Mouse (Mus musculus): ENCODE results near the gene Tex46. TPM values are rescaled to one million over a fixed set of nuclear protein-coding genes. Genes with fewer than 3 reads are reported as not detected.

Tex46 gene
- total and polyA plus RNA-seq, 2 experiments from 2014 or later = not detected

DNA sequence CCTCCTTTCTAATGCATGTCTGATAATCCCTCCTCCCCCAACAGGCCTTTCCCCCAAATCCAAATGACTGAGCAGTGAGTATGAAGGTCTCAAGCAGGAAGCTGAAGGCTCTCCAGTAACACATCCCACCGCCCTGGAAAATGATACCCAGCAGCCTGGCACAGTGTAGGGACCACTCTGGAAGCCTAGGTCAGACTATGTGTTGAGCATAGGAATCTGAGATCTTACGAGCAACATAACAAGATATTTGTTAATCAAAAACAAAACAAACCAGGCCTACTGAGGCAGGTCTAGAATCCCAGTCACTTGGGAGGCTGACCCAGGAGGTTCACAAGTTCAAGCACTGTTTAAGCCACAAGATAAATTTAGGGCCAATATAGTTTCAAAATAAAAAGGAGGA lies 9.7 kb upstream of the Tex46 start:
- H3K36me3 ChIP-seq (ENCODE audit: insufficient read depth, low read length) = no peaks in the 10 kb centered on the region
- no peak overlapping the region for H3K27ac ChIP-seq (ENCODE audit: low read depth, low read length)
- H3K4me1 ChIP-seq (ENCODE audit: insufficient read depth, low read length) = peaks cover 4% of the 10 kb centered on the region; the same call in 1 of the 2 replicates
- no peak for TF ChIP-seq CTCF (IDR thresholded peaks at IDR 0.05)
- no peak for DNase-seq (ENCODE audit: low spot score)
- no peak for ATAC-seq (ENCODE audit: low FRiP score)
- peak overlapping the region; percentile 63 for H3K4me2 ChIP-seq (ENCODE audit: low read depth, low read length, poor library complexity, severe bottlenecking)
- no peaks in the 10 kb centered on the region for H3K9me3 ChIP-seq (ENCODE audit: low read length)
- H3K9ac ChIP-seq (replicated peaks; ENCODE audit: low read length, poor library complexity, severe bottlenecking) = no peak overlapping the region
- 86% methylated on average over 2 of the region's 2 CpGs for WGBS
- no peaks in the 10 kb centered on the region for H3K27me3 ChIP-seq (ENCODE audit: insufficient read depth, low read length)
- peak overlapping the region; percentile 98 for H3K4me3 ChIP-seq (ENCODE audit: low read depth, low read length)

DNA sequence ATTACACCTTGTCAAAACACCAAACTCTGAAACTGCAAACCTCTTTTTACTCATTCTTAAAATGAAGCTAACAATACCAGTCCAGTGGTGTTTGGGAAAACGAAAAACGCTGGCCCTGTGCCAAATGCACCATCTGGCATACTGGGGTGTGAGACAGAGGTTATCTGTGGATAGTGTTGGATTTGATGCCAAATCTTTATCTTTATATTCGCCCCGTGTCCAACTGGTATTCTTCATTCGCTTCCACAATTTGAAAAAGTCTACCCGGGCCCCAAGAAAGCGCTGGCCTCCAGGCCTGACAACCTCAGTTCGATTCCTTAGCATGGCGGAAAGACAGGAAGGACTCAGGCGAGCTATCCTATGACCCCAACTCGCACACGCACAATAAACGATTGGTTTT lies 8.8 kb upstream of the Tex46 start:
- peaks cover 4% of the 10 kb centered on the region; the same call in 1 of the 2 replicates for H3K4me1 ChIP-seq (ENCODE audit: insufficient read depth, low read length)
- peak overlapping the region; percentile 63 for H3K4me2 ChIP-seq (ENCODE audit: low read depth, low read length, poor library complexity, severe bottlenecking)
- H3K4me3 ChIP-seq (ENCODE audit: low read depth, low read length) = peak overlapping the region; percentile 98
- under 1% methylated on average over 13 of the region's 13 CpGs for WGBS
- H3K27me3 ChIP-seq (ENCODE audit: insufficient read depth, low read length) = no peaks in the 10 kb centered on the region
- H3K36me3 ChIP-seq (ENCODE audit: insufficient read depth, low read length) = no peaks in the 10 kb centered on the region
- H3K9me3 ChIP-seq (ENCODE audit: low read length) = no peaks in the 10 kb centered on the region
- TF ChIP-seq CTCF (IDR thresholded peaks at IDR 0.05) = no peak
- H3K9ac ChIP-seq (replicated peaks; ENCODE audit: low read length, poor library complexity, severe bottlenecking) = peak overlapping the region; percentile 99
- H3K27ac ChIP-seq (ENCODE audit: low read depth, low read length) = peak overlapping the region; percentile 95
- peak; percentile 65 for DNase-seq (ENCODE audit: low spot score)
- no peak for ATAC-seq (ENCODE audit: low FRiP score)

DNA sequence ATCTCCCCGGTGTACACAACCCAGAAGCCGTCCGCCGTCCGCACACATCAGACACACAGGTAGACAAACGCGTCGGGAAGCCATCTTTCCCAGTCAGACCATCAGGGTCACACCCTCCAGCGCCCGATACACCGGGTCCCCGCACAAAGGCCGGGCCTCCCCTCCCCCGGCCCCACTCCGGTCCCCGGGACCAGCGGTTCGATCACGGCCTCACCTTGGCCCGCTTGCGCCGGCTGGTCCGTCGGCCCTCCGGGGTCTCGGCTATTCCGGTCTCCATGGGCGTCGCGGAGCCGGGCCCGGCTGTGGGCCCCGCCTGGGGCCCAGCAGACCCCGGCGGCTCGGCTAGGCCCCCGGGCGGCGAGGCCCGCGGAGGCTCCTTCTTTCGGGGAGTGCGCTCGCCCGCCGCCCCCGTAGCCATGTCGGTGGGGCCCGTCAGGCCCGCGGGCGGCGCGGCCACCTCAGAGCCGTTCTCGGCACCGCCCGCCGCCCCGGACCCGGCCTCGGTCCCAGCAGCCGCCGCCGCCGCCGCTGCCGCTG lies 8.2 kb upstream of the Tex46 start:
- Histone ChIP-seq H3K27ac (ENCODE audit: low read depth, low read length) (peak overlapping the region; percentile 95), H3K4me2 (ENCODE audit: low read depth, low read length, poor library complexity, severe bottlenecking) (peak overlapping the region; percentile 63), H3K4me1 (ENCODE audit: insufficient read depth, low read length) (peaks cover 4% of the 10 kb centered on the region; the same call in 1 of the 2 replicates), H3K4me3 (ENCODE audit: low read depth, low read length) (peak overlapping the region; percentile 98), H3K9ac (replicated peaks; ENCODE audit: low read length, poor library complexity, severe bottlenecking) (peak overlapping the region; percentile 99), H3K36me3 (ENCODE audit: insufficient read depth, low read length) (no peaks in the 10 kb centered on the region), H3K9me3 (ENCODE audit: low read length) (no peaks in the 10 kb centered on the region), H3K27me3 (ENCODE audit: insufficient read depth, low read length) (no peaks in the 10 kb centered on the region)
- peak; percentile 59 for ATAC-seq (ENCODE audit: low FRiP score)
- peak; percentile 29 for DNase-seq (ENCODE audit: low spot score)
- TF ChIP-seq CTCF (IDR thresholded peaks at IDR 0.05) = no peak
- under 1% methylated on average over 55 of the region's 68 CpGs for WGBS

DNA sequence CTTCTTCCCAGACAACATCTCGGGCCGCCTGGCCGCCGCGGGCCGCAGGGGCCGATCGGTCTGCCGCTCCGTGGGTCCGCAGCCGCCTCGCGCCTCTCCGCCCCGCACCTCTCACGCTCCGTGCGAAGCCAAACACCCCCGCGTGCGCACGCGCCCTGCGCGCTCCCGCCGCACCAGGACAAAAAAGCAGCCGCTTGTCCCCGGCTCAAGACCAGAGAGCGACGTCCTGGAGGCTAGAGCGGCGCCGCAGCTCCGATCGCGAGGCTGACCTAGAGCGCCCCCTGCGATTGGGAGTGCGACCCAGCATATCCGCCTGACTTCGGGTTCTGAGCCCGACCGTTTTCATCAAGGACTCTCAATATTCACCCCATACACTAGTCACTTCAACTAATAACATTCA lies 7.7 kb upstream of the Tex46 start, which contains the start of gene Kdm1a:
TSS of gene Kdm1a (minus strand) at position 156 of the 400 bp plus-strand sequence.
- no peaks in the 10 kb centered on the region for H3K36me3 ChIP-seq (ENCODE audit: insufficient read depth, low read length)
- peak; percentile 93 for ATAC-seq (ENCODE audit: low FRiP score)
- peak within 1 kb of the TSS; percentile 98 for H3K4me3 ChIP-seq (ENCODE audit: low read depth, low read length)
- H3K4me1 ChIP-seq (ENCODE audit: insufficient read depth, low read length) = peaks cover 4% of the 10 kb centered on the region; the same call in 1 of the 2 replicates
- H3K4me2 ChIP-seq (ENCODE audit: low read depth, low read length, poor library complexity, severe bottlenecking) = peak within 1 kb of the TSS; percentile 63
- peak within 1 kb of the TSS; percentile 99 for H3K9ac ChIP-seq (replicated peaks; ENCODE audit: low read length, poor library complexity, severe bottlenecking)
- no peaks in the 10 kb centered on the region for H3K9me3 ChIP-seq (ENCODE audit: low read length)
- H3K27me3 ChIP-seq (ENCODE audit: insufficient read depth, low read length) = no peaks in the 10 kb centered on the region
- peak; percentile 96 for DNase-seq (ENCODE audit: low spot score)
- WGBS = 0% methylated on average over 33 of the region's 45 CpGs
- peak within 1 kb of the TSS; percentile 95 for H3K27ac ChIP-seq (ENCODE audit: low read depth, low read length)
- TF ChIP-seq CTCF (IDR thresholded peaks at IDR 0.05) = peak; percentile 96

DNA sequence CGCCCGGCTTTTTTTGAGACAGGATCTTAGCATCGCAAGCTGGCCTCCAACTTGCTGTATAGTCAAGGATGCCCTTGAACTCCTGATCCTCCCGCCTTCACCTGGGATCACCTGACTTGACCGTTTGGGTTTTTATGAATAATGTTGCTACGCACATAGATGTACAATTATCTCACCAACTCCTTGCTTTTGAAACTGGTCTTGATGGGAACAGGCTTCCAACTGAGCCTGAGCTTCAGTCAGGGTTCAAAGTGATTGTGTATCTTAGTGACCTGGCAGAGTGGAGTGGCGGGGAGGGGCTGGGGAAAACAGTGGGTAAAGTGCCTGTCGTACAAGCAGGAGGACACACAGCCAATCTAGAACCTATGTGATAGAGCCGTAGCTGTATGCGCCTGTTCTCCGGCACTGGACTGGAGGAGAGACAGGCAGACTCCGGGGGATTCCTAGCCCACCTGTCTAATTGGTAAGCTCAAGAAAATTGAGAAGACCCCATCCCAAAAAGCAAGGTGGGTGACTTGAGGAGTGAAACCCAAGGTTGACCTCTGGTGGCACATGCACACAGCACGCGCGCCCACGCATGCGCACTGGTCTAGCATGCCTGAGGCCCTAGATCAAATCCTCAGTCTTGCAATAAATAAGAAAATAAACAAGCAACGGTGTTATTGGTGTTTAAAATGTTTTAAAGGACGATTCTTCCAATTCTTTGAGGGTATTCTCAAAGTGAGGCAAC lies 4.3 kb upstream of the Tex46 start:
- Histone ChIP-seq H3K4me3 (ENCODE audit: low read depth, low read length) (no peak overlapping the region), H3K4me1 (ENCODE audit: insufficient read depth, low read length) (no peaks in the 10 kb centered on the region), H3K27me3 (ENCODE audit: insufficient read depth, low read length) (no peaks in the 10 kb centered on the region), H3K9ac (replicated peaks; ENCODE audit: low read length, poor library complexity, severe bottlenecking) (no peak overlapping the region), H3K9me3 (ENCODE audit: low read length) (no peaks in the 10 kb centered on the region), H3K27ac (ENCODE audit: low read depth, low read length) (no peak overlapping the region), H3K36me3 (ENCODE audit: insufficient read depth, low read length) (no peaks in the 10 kb centered on the region), H3K4me2 (ENCODE audit: low read depth, low read length, poor library complexity, severe bottlenecking) (no peak overlapping the region)
- TF ChIP-seq CTCF (IDR thresholded peaks at IDR 0.05) = no peak
- no peak for DNase-seq (ENCODE audit: low spot score)
- no peak for ATAC-seq (ENCODE audit: low FRiP score)
- WGBS = 95% methylated on average over 19 of the region's 19 CpGs

DNA sequence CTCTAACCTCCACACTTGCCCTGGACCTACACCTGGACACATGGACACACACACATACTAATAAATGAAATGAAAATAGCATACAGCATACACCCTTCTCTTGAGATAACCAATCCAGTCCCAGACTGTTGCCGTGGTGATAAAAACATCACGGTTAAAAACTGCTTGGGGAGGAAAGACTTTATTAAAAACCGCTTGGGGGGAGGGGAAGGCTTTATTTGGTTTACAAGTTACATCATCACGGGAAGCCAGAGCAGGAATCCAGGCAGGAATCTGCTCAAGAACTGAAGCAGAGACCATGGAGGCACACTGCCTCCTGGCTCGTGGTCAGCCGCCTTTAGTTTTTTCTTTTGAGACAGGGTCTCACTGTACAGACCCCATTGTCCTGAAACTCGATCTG lies 3.4 kb downstream of the Tex46 start:
- Histone ChIP-seq H3K4me2 (ENCODE audit: low read depth, low read length, poor library complexity, severe bottlenecking) (no peak overlapping the region), H3K4me1 (ENCODE audit: insufficient read depth, low read length) (no peaks in the 10 kb centered on the region), H3K36me3 (ENCODE audit: insufficient read depth, low read length) (no peaks in the 10 kb centered on the region), H3K27me3 (ENCODE audit: insufficient read depth, low read length) (no peaks in the 10 kb centered on the region), H3K9me3 (ENCODE audit: low read length) (no peaks in the 10 kb centered on the region), H3K4me3 (ENCODE audit: low read depth, low read length) (no peak overlapping the region), H3K9ac (replicated peaks; ENCODE audit: low read length, poor library complexity, severe bottlenecking) (no peak overlapping the region), H3K27ac (ENCODE audit: low read depth, low read length) (no peak overlapping the region)
- ATAC-seq (ENCODE audit: low FRiP score) (no peak), DNase-seq (ENCODE audit: low spot score) (peak; percentile 47)
- TF ChIP-seq CTCF (IDR thresholded peaks at IDR 0.05) = no peak
- WGBS = 56% methylated on average over 7 of the region's 7 CpGs

Data from midbrain, postnatal 0 days (tissue).